Mouse (Mus musculus) 3T3-L1 (cell line): ENCODE results near the gene Pik3r2.

Source experiments
- DNase-seq: peaks from one replicate; pipeline ENCODE4 v3.0.0-alpha.2; 2015; ENCODE audit warnings: low read depth, low spot score

Gene Pik3r2

GRCm38 (mm10) chr8:70742176-70742575 lies 34.3 kb downstream of the Pik3r2 start:
- DNase-seq = no peak

GRCm38 (mm10) chr8:70741661-70742060 lies 34.9 kb downstream of the Pik3r2 start:
- DNase-seq = no peak

GRCm38 (mm10) chr8:70738211-70738610 lies 38.3 kb downstream of the Pik3r2 start:
- no peak for DNase-seq

- DNase-seq = no peak
These were observed 38.8 kb downstream of the Pik3r2 start for GRCm38 (mm10) chr8:70737705-70738104.

GRCm38 (mm10) chr8:70730956-70731355 lies 45.6 kb downstream of the Pik3r2 start:
- no peak for DNase-seq

GRCm38 (mm10) chr8:70729808-70730475 lies 46.6 kb downstream of the Pik3r2 start:
- no peak for DNase-seq

- no peak for DNase-seq
These were observed 49.8 kb downstream of the Pik3r2 start for GRCm38 (mm10) chr8:70726721-70727120.

GRCm38 (mm10) chr8:70725792-70726447 lies 50.6 kb downstream of the Pik3r2 start:
- peak; percentile 35 for DNase-seq

- no peak for DNase-seq
These were observed 52.3 kb downstream of the Pik3r2 start for GRCm38 (mm10) chr8:70724216-70724615.

GRCm38 (mm10) chr8:70723486-70724210 lies 52.9 kb downstream of the Pik3r2 start, which contains the start of gene Pde4c:
TSS of gene Pde4c (plus strand) at chr8:70723720.
- DNase-seq = no peak

GRCm38 (mm10) chr8:70721601-70722000 lies 54.9 kb downstream of the Pik3r2 start:
- DNase-seq = no peak

- DNase-seq = peak; percentile 89
These were observed 55.8 kb downstream of the Pik3r2 start for GRCm38 (mm10) chr8:70720739-70721138.

GRCm38 (mm10) chr8:70719796-70720270 lies 56.7 kb downstream of the Pik3r2 start:
- DNase-seq = no peak

- DNase-seq = peak; percentile 54
These were observed 58.2 kb downstream of the Pik3r2 start, which contains the start of gene Gm3336 for GRCm38 (mm10) chr8:70718297-70718696. TSS of gene Gm3336 (plus strand) at chr8:70718543.
